Mouse (Mus musculus): ENCODE results near the gene Cdh4. TPM values are rescaled to one million over a fixed set of nuclear protein-coding genes. Genes with fewer than 3 reads are reported as not detected.

Cdh4 gene
- polyA plus RNA-seq, 1 experiment from 2014 or later, result 1.1 TPM

GRCm38 (mm10) chr2:179723401-179723800, 281.2 kb downstream of the Cdh4 start:
- peaks cover 9% of the 10 kb centered on the region; the same call in 1 of the 2 replicates for H3K4me1 ChIP-seq (replicated peaks)
- no peak overlapping the region for H3K4me3 ChIP-seq
- no peaks in the 10 kb centered on the region for H3K36me3 ChIP-seq
- H3K9ac ChIP-seq, result no peak overlapping the region
- no peak; the same call in 1 of the 2 replicates for ATAC-seq (ENCODE audit: insufficient number of reproducible peaks, low FRiP score)
- no peaks in the 10 kb centered on the region for H3K27me3 ChIP-seq (replicated peaks)
- no peaks in the 10 kb centered on the region for H3K9me3 ChIP-seq (replicated peaks)
- WGBS, result 87% methylated on average over 8 of the region's 8 CpGs
- no peak overlapping the region for H3K27ac ChIP-seq (ENCODE audit: poor library complexity, severe bottlenecking)
- no peak overlapping the region for H3K4me2 ChIP-seq

GRCm38 (mm10) chr2:179729002-179729401, 286.8 kb downstream of the Cdh4 start:
- Histone ChIP-seq H3K27ac (ENCODE audit: poor library complexity, severe bottlenecking) (no peak overlapping the region), H3K36me3 (no peaks in the 10 kb centered on the region), H3K27me3 (replicated peaks) (no peaks in the 10 kb centered on the region), H3K4me2 (no peak overlapping the region), H3K4me3 (no peak overlapping the region), H3K9me3 (replicated peaks) (no peaks in the 10 kb centered on the region), H3K9ac (no peak overlapping the region), H3K4me1 (replicated peaks) (peaks cover 7% of the 10 kb centered on the region)
- no peak for ATAC-seq (ENCODE audit: insufficient number of reproducible peaks, low FRiP score)
- 48% methylated on average over 8 of the region's 8 CpGs for WGBS

DNA sequence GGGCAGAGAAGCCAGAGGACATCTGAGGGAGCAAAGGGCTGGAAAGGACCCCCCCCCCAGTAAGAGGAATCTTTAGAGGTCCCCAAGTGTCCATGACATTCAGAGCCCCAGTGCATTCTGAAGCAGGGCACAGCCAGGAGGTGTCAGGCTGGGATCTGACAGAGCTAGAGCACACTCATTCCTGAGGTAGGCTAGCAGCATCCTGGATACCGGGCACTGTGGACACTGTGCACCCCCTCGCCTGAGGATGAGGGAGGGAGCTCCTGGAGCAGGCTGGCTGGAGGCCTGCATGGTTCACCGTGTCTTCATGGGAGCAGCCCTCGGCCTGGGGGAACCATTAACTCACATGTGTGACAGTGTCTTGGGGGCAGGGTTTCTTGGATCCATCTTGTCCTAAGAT, 287.6 kb downstream of the Cdh4 start:
- H3K4me3 ChIP-seq, result no peak overlapping the region
- ATAC-seq (ENCODE audit: insufficient number of reproducible peaks, low FRiP score), result no peak
- H3K27me3 ChIP-seq (replicated peaks), result no peaks in the 10 kb centered on the region
- H3K36me3 ChIP-seq, result no peaks in the 10 kb centered on the region
- H3K9me3 ChIP-seq (replicated peaks), result no peaks in the 10 kb centered on the region
- H3K27ac ChIP-seq (ENCODE audit: poor library complexity, severe bottlenecking), result no peak overlapping the region
- 68% methylated on average over 4 of the region's 4 CpGs for WGBS
- H3K4me2 ChIP-seq, result no peak overlapping the region
- peaks cover 4% of the 10 kb centered on the region for H3K4me1 ChIP-seq (replicated peaks)
- no peak overlapping the region for H3K9ac ChIP-seq

DNA sequence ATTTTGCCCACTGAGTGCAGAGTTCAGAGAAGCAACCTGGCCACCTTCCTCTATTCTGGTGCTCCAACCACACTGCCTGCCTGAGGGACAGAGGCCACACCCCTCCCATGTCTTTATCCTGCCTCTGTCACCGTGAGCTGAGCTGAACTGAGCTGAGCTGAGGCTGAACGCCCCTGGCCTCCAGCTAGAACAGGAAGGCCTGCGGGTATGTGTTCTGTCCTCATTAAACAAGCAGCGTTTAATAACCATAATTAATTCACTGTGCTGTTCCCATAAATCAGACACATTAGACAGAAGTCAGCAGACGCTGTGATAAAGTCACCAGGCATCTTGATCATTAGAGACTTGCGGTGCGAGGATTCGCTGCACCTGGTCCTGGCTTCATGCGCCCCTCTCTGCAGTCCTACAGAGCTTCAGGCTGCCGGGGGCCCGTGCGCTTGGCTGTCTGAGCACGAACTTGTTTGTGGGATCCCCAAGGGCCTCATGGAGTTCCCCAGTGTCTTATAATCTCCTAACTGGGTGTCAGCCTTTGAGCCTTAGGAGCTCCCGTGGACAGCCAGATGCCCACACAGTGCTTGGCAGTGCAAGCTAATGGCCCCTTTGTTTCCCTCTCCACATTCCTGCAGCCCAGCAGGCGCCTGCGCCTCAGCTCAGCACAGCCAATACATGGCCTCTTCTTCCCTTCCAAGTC, 291.1 kb downstream of the Cdh4 start:
- 53% methylated on average over 16 of the region's 16 CpGs for WGBS
- no peak overlapping the region for H3K4me3 ChIP-seq
- H3K9me3 ChIP-seq (replicated peaks), result no peaks in the 10 kb centered on the region
- no peak overlapping the region for H3K4me2 ChIP-seq
- peaks cover 4% of the 10 kb centered on the region for H3K4me1 ChIP-seq (replicated peaks)
- no peaks in the 10 kb centered on the region for H3K36me3 ChIP-seq
- no peaks in the 10 kb centered on the region for H3K27me3 ChIP-seq (replicated peaks)
- H3K27ac ChIP-seq (ENCODE audit: poor library complexity, severe bottlenecking), result no peak overlapping the region
- H3K9ac ChIP-seq, result no peak overlapping the region
- no peak for ATAC-seq (ENCODE audit: insufficient number of reproducible peaks, low FRiP score)

DNA sequence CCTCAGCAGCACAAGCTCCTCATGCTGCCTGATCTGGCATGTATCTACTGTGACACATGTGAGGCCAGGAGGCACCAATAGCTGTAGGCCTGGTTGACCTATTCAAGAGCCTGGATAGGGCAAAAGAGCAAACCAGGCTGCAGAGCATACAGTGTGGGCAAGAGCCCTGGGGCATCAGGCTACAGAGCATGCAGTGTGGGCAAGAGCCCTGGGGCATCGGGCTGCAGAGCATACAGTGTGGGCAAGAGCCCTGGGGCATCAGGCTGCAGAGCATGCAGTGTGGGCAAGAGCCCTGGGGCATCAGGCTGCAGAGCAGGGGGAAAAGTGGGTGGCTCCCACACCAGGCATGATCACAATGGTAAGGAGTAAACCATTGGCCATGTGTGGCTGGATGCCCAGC, 300.2 kb downstream of the Cdh4 start:
- H3K9me3 ChIP-seq (replicated peaks), result no peaks in the 10 kb centered on the region
- H3K4me1 ChIP-seq (replicated peaks), result no peaks in the 10 kb centered on the region
- ATAC-seq (ENCODE audit: insufficient number of reproducible peaks, low FRiP score), result no peak
- H3K27ac ChIP-seq (ENCODE audit: poor library complexity, severe bottlenecking), result no peak overlapping the region
- H3K4me3 ChIP-seq, result no peak overlapping the region
- 80% methylated on average over 1 of the region's 1 CpGs for WGBS
- H3K27me3 ChIP-seq (replicated peaks), result peaks cover 9% of the 10 kb centered on the region; the same call in 1 of the 2 replicates
- H3K9ac ChIP-seq, result no peak overlapping the region
- H3K4me2 ChIP-seq, result no peak overlapping the region
- H3K36me3 ChIP-seq, result no peaks in the 10 kb centered on the region

- H3K9me3 ChIP-seq (replicated peaks), result no peaks in the 10 kb centered on the region
- H3K4me1 ChIP-seq (replicated peaks), result no peaks in the 10 kb centered on the region
- no peak overlapping the region for H3K4me3 ChIP-seq
- 76% methylated on average over 6 of the region's 6 CpGs for WGBS
- ATAC-seq (ENCODE audit: insufficient number of reproducible peaks, low FRiP score), result no peak
- no peak overlapping the region for H3K4me2 ChIP-seq
- H3K27me3 ChIP-seq (replicated peaks), result peaks cover 9% of the 10 kb centered on the region; the same call in 1 of the 2 replicates
- H3K36me3 ChIP-seq, result no peaks in the 10 kb centered on the region
- no peak overlapping the region for H3K27ac ChIP-seq (ENCODE audit: poor library complexity, severe bottlenecking)
- no peak overlapping the region for H3K9ac ChIP-seq
Observed at GRCm38 (mm10) chr2:179742828-179743227, 300.6 kb downstream of the Cdh4 start.

GRCm38 (mm10) chr2:179746491-179746890, 304.3 kb downstream of the Cdh4 start:
- Histone ChIP-seq H3K27me3 (replicated peaks) (no peaks in the 10 kb centered on the region), H3K4me2 (no peak overlapping the region), H3K4me1 (replicated peaks) (peaks cover 17% of the 10 kb centered on the region), H3K4me3 (no peak overlapping the region), H3K27ac (ENCODE audit: poor library complexity, severe bottlenecking) (no peak overlapping the region), H3K9me3 (replicated peaks) (no peaks in the 10 kb centered on the region), H3K36me3 (no peaks in the 10 kb centered on the region), H3K9ac (no peak overlapping the region)
- no peak for ATAC-seq (ENCODE audit: insufficient number of reproducible peaks, low FRiP score)
- WGBS, result 81% methylated on average over 7 of the region's 7 CpGs

GRCm38 (mm10) chr2:179749399-179749798, 307.2 kb downstream of the Cdh4 start:
- 53% methylated on average over 3 of the region's 3 CpGs for WGBS
- no peak overlapping the region for H3K27ac ChIP-seq (ENCODE audit: poor library complexity, severe bottlenecking)
- H3K9ac ChIP-seq, result no peak overlapping the region
- H3K36me3 ChIP-seq, result no peaks in the 10 kb centered on the region
- ATAC-seq (ENCODE audit: insufficient number of reproducible peaks, low FRiP score), result no peak
- H3K4me1 ChIP-seq (replicated peaks), result peaks cover 17% of the 10 kb centered on the region
- H3K27me3 ChIP-seq (replicated peaks), result no peaks in the 10 kb centered on the region; the same call in 1 of the 2 replicates
- no peaks in the 10 kb centered on the region for H3K9me3 ChIP-seq (replicated peaks)
- H3K4me3 ChIP-seq, result no peak overlapping the region
- H3K4me2 ChIP-seq, result no peak overlapping the region

- H3K9me3 ChIP-seq (replicated peaks), result no peaks in the 10 kb centered on the region
- H3K4me3 ChIP-seq, result no peak overlapping the region
- H3K36me3 ChIP-seq, result no peaks in the 10 kb centered on the region
- no peaks in the 10 kb centered on the region; the same call in 1 of the 2 replicates for H3K27me3 ChIP-seq (replicated peaks)
- no peak overlapping the region for H3K27ac ChIP-seq (ENCODE audit: poor library complexity, severe bottlenecking)
- H3K4me1 ChIP-seq (replicated peaks), result peaks cover 17% of the 10 kb centered on the region
- H3K9ac ChIP-seq, result no peak overlapping the region
- no peak overlapping the region for H3K4me2 ChIP-seq
- no peak for ATAC-seq (ENCODE audit: insufficient number of reproducible peaks, low FRiP score)
- 84% methylated on average over 9 of the region's 9 CpGs for WGBS
Observed at GRCm38 (mm10) chr2:179753811-179754210, 311.6 kb downstream of the Cdh4 start.

DNA sequence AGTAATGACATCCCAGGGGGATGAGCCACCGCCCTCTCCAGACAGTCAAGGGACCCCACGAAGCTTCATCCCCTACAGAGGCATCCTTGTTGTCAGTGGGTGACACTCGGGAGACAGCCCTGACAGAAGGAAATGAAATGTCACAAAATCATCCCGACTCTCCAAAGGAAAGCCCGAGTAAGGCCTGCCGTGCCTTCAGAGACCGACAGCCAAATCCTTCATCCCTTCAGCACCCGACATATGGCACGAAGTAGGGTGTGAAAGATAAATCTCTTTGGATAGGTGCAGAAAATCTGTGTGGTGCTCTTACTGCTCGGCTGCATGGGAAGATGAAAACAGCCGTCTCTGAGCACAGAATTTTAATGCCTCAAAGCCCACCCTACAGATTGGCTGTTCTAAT, 312.5 kb downstream of the Cdh4 start:
- H3K4me3 ChIP-seq, result no peak overlapping the region
- WGBS, result 54% methylated on average over 11 of the region's 11 CpGs
- no peak for ATAC-seq (ENCODE audit: insufficient number of reproducible peaks, low FRiP score)

DNA sequence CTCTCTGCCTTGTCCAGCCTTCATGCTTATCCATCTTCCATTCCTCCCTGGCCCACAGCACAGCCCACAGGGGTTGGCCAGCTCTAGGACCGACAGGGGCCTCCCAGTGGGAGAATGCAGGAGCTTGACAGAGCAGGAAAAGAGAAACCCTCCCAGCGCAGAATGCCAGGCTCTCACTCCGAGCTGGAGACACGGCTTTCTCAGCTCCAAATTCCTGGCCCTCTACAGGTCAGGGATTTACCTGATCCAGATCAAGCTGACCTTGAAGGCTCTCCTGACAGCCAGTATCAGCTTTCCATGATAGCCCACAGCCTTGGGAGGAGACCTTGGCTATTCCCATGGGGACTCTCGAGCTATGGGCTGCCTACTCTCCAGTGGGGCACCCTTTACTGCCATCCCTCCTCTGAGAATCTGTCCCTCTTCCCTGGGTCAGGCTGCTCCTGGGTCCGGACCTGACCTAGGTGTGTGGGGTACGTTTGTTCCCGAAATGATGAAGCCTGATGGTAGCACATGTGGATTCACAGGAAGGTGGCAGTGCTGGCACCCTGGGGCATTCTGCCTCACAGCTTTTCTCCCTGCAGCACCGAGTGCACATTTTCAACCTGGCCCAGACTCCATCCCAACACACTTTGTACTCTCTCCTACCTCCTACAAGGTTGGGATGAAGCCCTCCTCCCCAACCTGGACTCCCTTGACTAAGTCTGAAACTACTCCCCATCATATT, 319.6 kb downstream of the Cdh4 start:
- Histone ChIP-seq H3K27ac (ENCODE audit: poor library complexity, severe bottlenecking) (no peak overlapping the region), H3K4me1 (replicated peaks) (peaks cover 10% of the 10 kb centered on the region), H3K36me3 (no peaks in the 10 kb centered on the region), H3K9ac (no peak overlapping the region), H3K4me2 (peak overlapping the region; percentile 20; the same call in 1 of the 2 replicates), H3K4me3 (no peak overlapping the region), H3K27me3 (replicated peaks) (peaks cover 8% of the 10 kb centered on the region; the same call in 1 of the 2 replicates), H3K9me3 (replicated peaks) (no peaks in the 10 kb centered on the region)
- WGBS, result 38% methylated on average over 9 of the region's 9 CpGs
- ATAC-seq (ENCODE audit: insufficient number of reproducible peaks, low FRiP score), result no peak

More for the DNA sequence above, 312.5 kb downstream of the Cdh4 start:
- no peaks in the 10 kb centered on the region for H3K9me3 ChIP-seq (replicated peaks)
- no peak overlapping the region for H3K9ac ChIP-seq
- no peak overlapping the region for H3K27ac ChIP-seq (ENCODE audit: poor library complexity, severe bottlenecking)
- H3K4me2 ChIP-seq, result no peak overlapping the region
- H3K36me3 ChIP-seq, result no peaks in the 10 kb centered on the region
- peaks cover 9% of the 10 kb centered on the region for H3K4me1 ChIP-seq (replicated peaks)
- no peaks in the 10 kb centered on the region; the same call in 1 of the 2 replicates for H3K27me3 ChIP-seq (replicated peaks)
